Mouse (Mus musculus) lung, postnatal 0 days (tissue): Measurements from ENCODE around the gene Med13l. TPM values are rescaled to one million over a fixed set of nuclear protein-coding genes. Genes with fewer than 3 reads are reported as not detected.

Source experiments
- ATAC-seq: fragments of 200-750 bp; cut with Nextera tagmentation; 2 replicates; pipeline ENCODE4 v1.8.0; 2017; ENCODE audit warnings: moderate library complexity
- DNase-seq: peaks from one replicate; pipeline ENCODE4 v3.0.0-alpha.2; 2016; ENCODE audit warnings: low spot score
- H3K27ac ChIP-seq: fragments of 300-500 bp; sonication (generic); 2 replicates; pipeline ENCODE4 v1.5.1; 2014; ENCODE audit warnings: antibody characterized with exemption, mild to moderate bottlenecking, low read length, mixed read lengths
- H3K27me3 ChIP-seq: fragments of 300-500 bp; sonication (generic); replicated peaks from 2 replicates; pipeline ENCODE4 v1.6.1; 2014; ENCODE audit warnings: low read length, mixed read lengths; ENCODE audit not compliant: insufficient read depth
- H3K36me3 ChIP-seq: fragments of 300-500 bp; sonication (generic); 2 replicates; pipeline ENCODE4 v1.6.1; 2014; ENCODE audit warnings: low read length, mixed read lengths; ENCODE audit not compliant: insufficient read depth
- H3K4me1 ChIP-seq: fragments of 300-500 bp; sonication (generic); 2 replicates; pipeline ENCODE4 v1.6.1; 2014; ENCODE audit warnings: antibody characterized with exemption, low read depth, low read length, mixed read lengths; ENCODE audit not compliant: insufficient read depth
- H3K4me2 ChIP-seq: fragments of 300-500 bp; sonication (generic); replicated peaks from 2 replicates; pipeline ENCODE4 v1.6.1; 2014; ENCODE audit warnings: low read depth, mild to moderate bottlenecking, low read length, moderate library complexity, mixed read lengths
- H3K4me3 ChIP-seq: fragments of 300-500 bp; sonication (generic); 2 replicates; pipeline ENCODE4 v1.5.1; 2014; ENCODE audit warnings: low read depth, low read length
- H3K9ac ChIP-seq: fragments of 300-500 bp; sonication (generic); replicated peaks from 2 replicates; pipeline ENCODE4 v1.6.1; 2014; ENCODE audit warnings: low read depth, mild to moderate bottlenecking
- H3K9me3 ChIP-seq: fragments of 300-500 bp; sonication (generic); 2 replicates; pipeline ENCODE4 v1.6.1; 2016; ENCODE audit warnings: low read length, mixed read lengths
- CTCF ChIP-seq: IDR thresholded peaks from 2 replicates; pipeline ENCODE4 v1.5.1; 2016; ENCODE audit warnings: antibody characterized with exemption, mild to moderate bottlenecking
- EP300 ChIP-seq: IDR thresholded peaks from 2 replicates; pipeline ENCODE4 v1.6.1; 2016; ENCODE audit warnings: antibody characterized with exemption, mild to moderate bottlenecking, control low read depth
- WGBS: fragments of 180-500 bp; shearing (Covaris S2); extraction: QIAGEN DNeasy Blood & Tissue Kit; methylation state at CpG from one replicate; pipeline ENCODE4 v1.1.7; 2014; 5-methylcytosine and 5-hydroxymethylcytosine counted together
- polyA plus RNA-seq: library from polyadenylated mRNA; unstranded; fragments of >200 nt; fragmentation: Nextera tagmentation; extraction: Ambion mirVana; gene quantifications from 2 replicates; pipeline ENCODE4 v1.2.1, GENCODE M21; 2015

Gene Med13l
- polyA plus RNA-seq, result 10.1 and 11.1 TPM in 2 replicates

DNA sequence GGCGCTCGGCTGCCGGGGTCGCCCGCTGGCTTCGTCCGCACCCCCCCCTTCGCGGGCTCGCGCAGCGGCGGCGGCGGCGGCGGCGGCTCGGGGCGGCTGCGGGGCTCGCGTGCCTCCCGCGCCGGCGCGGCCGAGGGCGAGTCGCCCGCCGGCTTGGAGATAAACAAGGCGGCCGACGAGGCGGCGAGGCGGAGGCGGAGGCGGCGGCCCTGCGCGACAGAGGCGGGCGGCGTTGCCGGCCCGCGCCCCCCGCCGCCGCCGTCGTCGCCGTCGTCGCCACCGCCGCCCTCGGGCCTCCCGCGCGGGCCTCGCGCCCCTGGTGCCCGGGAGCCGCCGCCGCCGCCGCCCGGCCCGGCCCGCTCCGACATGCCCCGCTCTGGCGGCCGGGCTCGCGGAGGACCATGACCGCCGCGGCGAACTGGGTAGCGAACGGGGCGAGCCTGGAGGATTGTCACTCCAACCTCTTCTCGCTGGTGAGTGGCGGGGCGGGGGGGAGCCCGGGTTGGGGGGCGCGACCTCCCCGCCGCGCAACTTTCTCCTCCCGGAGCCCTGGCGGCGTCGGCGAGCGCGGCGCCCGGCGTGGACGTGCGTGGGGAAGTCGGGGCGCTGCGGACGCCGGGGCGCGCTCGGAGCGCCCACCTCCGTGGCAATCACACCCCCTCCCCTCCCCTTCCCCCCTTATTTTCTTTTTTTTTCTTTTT lies at the start of gene Med13l:
Gene Med13l, plus strand, starts transcription at position 295 of the 701 bp plus-strand sequence.
- H3K4me3 ChIP-seq, result peak within 1 kb of the TSS; percentile 82
- no peaks in the 10 kb centered on the region for H3K36me3 ChIP-seq
- peak; percentile 13; the same call in 1 of the 2 replicates for TF ChIP-seq CTCF
- TF ChIP-seq EP300, result no peak
- under 1% methylated on average over 35 of the region's 120 CpGs for WGBS
- H3K4me1 ChIP-seq, result 0 out of 2 replicates have a peak, but pooled peaks cover 5% of the 10 kb centered on the region
- DNase-seq (peak; percentile 83), ATAC-seq (peak; percentile 77)
- H3K9me3 ChIP-seq, result no peaks in the 10 kb centered on the region
- H3K9ac ChIP-seq, result peak within 1 kb of the TSS; percentile 79
- peak within 1 kb of the TSS; percentile 82 for H3K4me2 ChIP-seq
- no peaks in the 10 kb centered on the region for H3K27me3 ChIP-seq
- H3K27ac ChIP-seq, result peak within 1 kb of the TSS; percentile 94

DNA sequence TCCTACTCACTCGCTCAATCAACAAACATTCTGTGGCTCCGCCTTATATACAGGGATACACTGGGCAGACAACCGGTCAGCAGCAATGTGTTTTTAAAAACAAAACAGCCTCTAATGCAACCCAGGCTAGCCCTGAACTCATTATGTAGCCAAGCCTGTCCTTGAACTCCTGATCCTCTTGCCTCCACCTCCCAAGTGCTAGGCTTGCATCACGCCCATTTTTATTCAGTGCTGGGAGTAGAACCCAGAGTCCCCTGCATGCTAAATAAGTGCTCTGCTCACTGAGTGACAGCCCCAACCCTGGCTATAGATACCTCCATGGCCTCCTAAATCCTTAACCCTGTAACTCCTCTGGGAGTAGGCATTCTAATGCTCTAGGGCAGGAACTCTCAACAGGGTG lies 49.5 kb upstream of the Med13l start:
- H3K4me1 ChIP-seq, result peaks cover 11% of the 10 kb centered on the region
- H3K27ac ChIP-seq, result no peak overlapping the region
- H3K9me3 ChIP-seq, result no peaks in the 10 kb centered on the region
- no peak for ATAC-seq
- DNase-seq, result no peak
- no peak for TF ChIP-seq EP300
- no peak for TF ChIP-seq CTCF
- H3K36me3 ChIP-seq, result no peaks in the 10 kb centered on the region
- no peak overlapping the region for H3K4me3 ChIP-seq
- WGBS, result 92% methylated on average over 4 of the region's 4 CpGs
- no peak overlapping the region for H3K9ac ChIP-seq
- H3K27me3 ChIP-seq, result no peaks in the 10 kb centered on the region
- H3K4me2 ChIP-seq, result no peak overlapping the region

DNA sequence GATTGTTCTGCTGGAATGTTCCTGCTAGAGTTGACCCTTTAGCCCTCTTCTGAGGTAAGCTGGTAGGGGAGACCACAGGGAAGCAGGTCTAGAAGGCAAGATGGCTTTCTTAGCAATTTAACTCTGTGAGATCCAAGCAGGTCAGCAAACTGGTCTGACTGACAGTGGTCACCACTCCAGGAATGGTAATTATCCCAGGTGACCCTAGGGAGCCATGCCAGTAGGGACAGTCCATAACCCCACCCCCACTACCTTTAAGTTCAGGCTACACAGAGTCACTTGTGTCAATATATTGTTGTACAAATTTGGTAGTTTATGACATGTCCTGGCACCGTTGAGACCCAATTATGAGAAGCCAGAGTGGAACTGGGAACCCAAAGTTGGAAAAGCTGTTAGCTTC lies 47.5 kb upstream of the Med13l start:
- Histone ChIP-seq H3K27ac (peak overlapping the region; percentile 77), H3K4me1 (peaks cover 11% of the 10 kb centered on the region), H3K27me3 (no peaks in the 10 kb centered on the region), H3K9me3 (no peaks in the 10 kb centered on the region), H3K36me3 (no peaks in the 10 kb centered on the region), H3K9ac (no peak overlapping the region), H3K4me3 (no peak overlapping the region), H3K4me2 (peak overlapping the region; percentile 53)
- ATAC-seq, result no peak
- TF ChIP-seq EP300, result no peak
- WGBS, result 79% methylated on average over 1 of the region's 1 CpGs
- DNase-seq, result no peak

DNA sequence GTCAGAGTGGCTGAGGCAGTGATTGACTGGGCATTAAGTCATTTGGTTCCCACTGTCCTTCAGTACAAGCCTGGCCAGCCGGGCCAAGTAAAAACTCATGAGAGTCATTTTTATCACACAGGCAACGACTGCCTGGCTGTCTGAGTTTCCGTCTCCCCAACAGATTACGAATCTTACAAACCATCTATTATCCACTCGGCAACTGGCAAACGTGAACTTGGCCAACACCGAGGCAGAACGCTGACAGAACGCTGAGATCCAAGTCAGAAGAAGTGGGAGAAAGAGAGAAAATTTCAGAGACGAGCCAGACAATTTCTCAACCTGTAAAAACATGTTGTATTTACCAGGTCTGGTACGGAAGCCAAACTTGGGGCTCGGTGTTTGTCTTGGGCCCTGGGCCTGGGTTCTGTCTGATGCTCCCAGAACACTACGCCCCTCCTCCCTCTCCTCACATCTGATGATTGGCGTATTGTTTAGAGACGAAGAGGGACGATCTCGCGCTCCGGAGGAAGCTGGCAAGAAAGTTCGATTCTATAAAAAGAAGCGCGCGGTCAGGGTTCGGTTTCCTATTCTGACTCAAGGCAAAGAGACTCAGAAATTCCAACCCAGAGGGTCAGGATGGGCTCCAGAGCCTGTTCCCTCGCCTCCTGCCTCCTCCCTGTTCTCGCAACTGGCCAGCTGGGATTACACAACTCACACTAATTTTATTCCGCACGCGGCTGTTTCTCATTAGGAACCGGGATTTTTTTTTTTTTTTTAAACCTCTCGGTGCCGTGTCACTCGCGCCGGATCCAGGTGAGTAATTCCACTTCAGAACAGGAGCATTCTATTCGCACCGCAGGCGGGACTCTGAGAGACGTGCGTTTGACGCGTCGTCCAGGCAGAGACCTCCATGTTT lies 46.6 kb upstream of the Med13l start:
- peak overlapping the region; percentile 24 for H3K4me3 ChIP-seq
- no peaks in the 10 kb centered on the region for H3K27me3 ChIP-seq
- TF ChIP-seq CTCF (no peak), EP300 (no peak; the same call in none of the 2 replicates)
- ATAC-seq (peak; percentile 84), DNase-seq (peak; percentile 95)
- 3% methylated on average over 43 of the region's 43 CpGs for WGBS
- H3K9ac ChIP-seq, result peak overlapping the region; percentile 16; the same call in 1 of the 2 replicates
- H3K27ac ChIP-seq, result peak overlapping the region; percentile 77
- H3K9me3 ChIP-seq, result no peaks in the 10 kb centered on the region
- peak overlapping the region; percentile 53 for H3K4me2 ChIP-seq
- peaks cover 11% of the 10 kb centered on the region for H3K4me1 ChIP-seq
- H3K36me3 ChIP-seq, result no peaks in the 10 kb centered on the region

DNA sequence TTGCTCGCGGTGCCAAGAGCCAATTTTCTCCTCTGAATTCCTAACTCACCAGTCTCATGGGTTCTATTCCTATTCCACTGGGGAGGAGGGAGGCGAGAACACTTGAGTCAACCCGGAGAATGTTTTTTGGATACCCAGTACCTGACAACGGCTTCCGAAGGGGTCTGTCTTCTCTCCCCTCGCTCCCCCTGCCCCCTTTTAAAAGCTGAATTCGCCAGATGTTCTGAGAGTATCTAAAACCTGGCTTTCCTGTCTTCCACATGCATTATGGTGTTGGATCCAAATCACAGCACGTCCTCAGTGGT lies 46.0 kb upstream of the Med13l start:
- H3K4me2 ChIP-seq, result peak overlapping the region; percentile 53
- peaks cover 11% of the 10 kb centered on the region for H3K4me1 ChIP-seq
- H3K9ac ChIP-seq, result 0 out of 2 replicates have a peak overlapping the region, but pooled peaks have one; percentile 16
- no peaks in the 10 kb centered on the region for H3K27me3 ChIP-seq
- WGBS, result 12% methylated on average over 9 of the region's 9 CpGs
- no peaks in the 10 kb centered on the region for H3K9me3 ChIP-seq
- H3K36me3 ChIP-seq, result no peaks in the 10 kb centered on the region
- peak overlapping the region; percentile 77 for H3K27ac ChIP-seq
- DNase-seq (no peak), ATAC-seq (no peak)
- TF ChIP-seq EP300 (no peak), CTCF (no peak)
- H3K4me3 ChIP-seq, result peak overlapping the region; percentile 24

GRCm38 (mm10) chr5:118514842-118515241 lies 45.6 kb upstream of the Med13l start:
- Histone ChIP-seq H3K4me3 (peak overlapping the region; percentile 24; the same call in 1 of the 2 replicates), H3K4me2 (peak overlapping the region; percentile 53), H3K4me1 (peaks cover 11% of the 10 kb centered on the region), H3K9ac (0 out of 2 replicates have a peak overlapping the region, but pooled peaks have one; percentile 16), H3K27ac (peak overlapping the region; percentile 77), H3K36me3 (no peaks in the 10 kb centered on the region), H3K9me3 (no peaks in the 10 kb centered on the region), H3K27me3 (no peaks in the 10 kb centered on the region)
- no peak for TF ChIP-seq CTCF
- no peak; the same call in 1 of the 2 replicates for TF ChIP-seq EP300
- WGBS, result 13% methylated on average over 5 of the region's 5 CpGs
- no peak for ATAC-seq
- peak; percentile 48 for DNase-seq
